Mouse (Mus musculus) embryo, embryonic 9.5 days (tissue): ENCODE data around the gene Rps28.
A peak's percentile ranks its signal among the peaks of the same experiment; 100 is the strongest.

Experiments used
- DNase-seq: peaks from one replicate; pipeline ENCODE4 v3.0.0-alpha.2; 2017; ENCODE audit errors: extremely low spot score

Rps28 gene

DNA sequence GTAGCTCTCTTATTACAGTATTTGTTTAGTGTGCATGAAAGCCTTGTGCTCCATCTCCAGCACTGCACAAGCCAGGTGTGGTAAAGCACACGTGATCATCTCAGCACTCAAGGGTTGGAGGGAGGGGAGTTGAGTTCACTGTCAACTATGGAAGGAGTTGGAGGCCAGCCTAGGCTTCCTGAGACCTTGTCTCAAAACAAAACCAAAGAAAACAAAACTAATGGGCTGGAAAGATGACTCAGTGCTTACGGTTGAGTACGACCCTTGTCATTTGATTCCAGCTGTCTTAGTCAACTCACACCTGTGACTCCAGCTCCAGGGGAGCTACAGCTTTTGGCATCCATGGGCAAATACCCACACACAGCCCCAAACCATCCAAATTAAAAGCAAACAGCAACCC lies 11.9 kb downstream of the Rps28 start:
- DNase-seq = no peak

DNA sequence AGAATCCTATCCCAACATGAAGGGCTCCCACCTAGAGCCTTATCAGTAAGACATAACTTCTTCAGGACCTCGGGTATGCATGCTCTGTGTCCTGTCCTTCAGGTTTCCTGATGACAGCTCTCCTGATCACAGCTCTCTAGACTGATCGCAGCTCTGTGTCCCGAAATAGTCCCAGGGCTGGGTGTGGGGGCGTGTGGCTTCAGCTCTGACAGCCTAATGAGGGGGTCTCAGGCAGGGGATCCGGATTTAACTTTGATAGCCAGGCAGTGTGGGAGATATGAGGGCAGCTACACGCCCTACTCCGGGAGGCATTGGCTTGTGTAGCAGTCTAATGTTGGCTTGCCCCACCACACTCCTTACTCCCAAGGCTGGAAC lies 13.2 kb downstream of the Rps28 start:
- DNase-seq = no peak

- peak; percentile 95 for DNase-seq
Observed at GRCm38 (mm10) chr17:33810334-33811141, 13.8 kb downstream of the Rps28 start, which contains the start of gene Kank3. Gene Kank3 (plus strand): TSS chr17:33810519.

DNA sequence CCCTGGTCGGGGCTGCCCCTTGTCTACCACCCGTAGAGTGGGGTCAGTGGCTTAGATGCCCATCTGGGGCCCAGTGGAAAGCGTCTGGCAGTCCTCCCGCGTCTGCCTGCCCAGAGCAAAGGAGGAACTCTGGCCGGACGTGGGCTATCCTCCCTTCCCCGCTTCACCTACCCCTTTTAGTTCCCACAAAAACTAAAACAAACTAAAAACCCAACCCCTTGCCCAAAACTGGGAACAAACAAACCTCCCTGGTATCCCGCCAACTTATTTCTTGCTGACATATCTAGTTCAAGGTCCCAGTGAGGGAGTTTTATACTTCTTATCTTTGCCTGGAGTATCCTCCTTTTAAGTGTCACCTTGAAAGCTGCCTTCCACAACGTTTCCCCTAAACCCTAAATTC lies 16.2 kb downstream of the Rps28 start:
- DNase-seq = no peak

GRCm38 (mm10) chr17:33807181-33807888 lies 17.0 kb downstream of the Rps28 start:
- no peak for DNase-seq

GRCm38 (mm10) chr17:33804745-33805144 lies 19.6 kb downstream of the Rps28 start:
- DNase-seq = no peak

DNA sequence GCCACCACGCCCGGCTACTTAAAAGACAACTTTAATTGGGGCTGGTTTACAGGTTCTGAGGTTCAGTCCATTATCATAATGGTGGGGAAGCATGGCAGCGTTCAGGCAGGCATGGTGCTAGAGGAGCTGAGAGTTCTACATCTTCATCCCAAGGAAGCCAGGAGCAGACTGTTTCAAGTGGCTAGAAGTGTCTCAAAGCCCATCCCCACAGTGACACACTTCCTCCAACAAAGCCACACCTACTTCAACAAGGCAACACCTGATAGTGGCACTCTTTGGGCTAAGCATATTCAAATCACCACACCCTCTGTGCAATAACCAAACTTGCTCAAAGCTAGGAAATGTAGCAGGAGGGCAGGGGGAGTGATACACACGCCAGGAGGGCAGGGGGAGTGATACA lies 20.2 kb downstream of the Rps28 start:
- DNase-seq = no peak

GRCm38 (mm10) chr17:33802221-33802620 lies 22.1 kb downstream of the Rps28 start:
- DNase-seq = no peak

GRCm38 (mm10) chr17:33799277-33799676 lies 25.1 kb downstream of the Rps28 start:
- DNase-seq = no peak

DNA sequence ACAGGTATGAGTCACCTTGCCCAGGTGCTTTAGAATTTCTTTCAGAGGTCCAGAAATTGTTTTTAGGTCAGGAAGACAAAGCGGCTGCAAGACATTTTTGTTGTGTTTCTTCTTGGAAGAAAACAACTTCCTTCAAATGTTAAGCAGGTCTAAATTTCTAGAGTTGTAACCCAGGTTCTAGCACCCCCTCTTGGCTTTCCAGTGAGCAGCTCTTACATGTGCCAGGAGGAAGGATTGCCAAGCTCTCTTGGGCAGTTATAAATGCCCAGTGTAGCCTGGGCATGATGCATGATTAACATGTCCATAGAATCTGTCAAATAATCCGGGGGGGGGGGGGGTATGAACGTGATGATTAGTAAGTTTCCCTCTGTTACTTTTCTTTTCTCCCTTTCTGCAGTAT lies 26.1 kb downstream of the Rps28 start:
- no peak for DNase-seq

GRCm38 (mm10) chr17:33788732-33789131 lies 35.6 kb downstream of the Rps28 start:
- no peak for DNase-seq

- DNase-seq = no peak
Observed at GRCm38 (mm10) chr17:33786375-33786774, 38.0 kb downstream of the Rps28 start.

- DNase-seq = no peak
Observed at GRCm38 (mm10) chr17:33784939-33785338, 39.4 kb downstream of the Rps28 start.

- no peak for DNase-seq
Observed at GRCm38 (mm10) chr17:33783408-33783807, 41.0 kb downstream of the Rps28 start.

GRCm38 (mm10) chr17:33782067-33782466 lies 42.3 kb downstream of the Rps28 start:
- no peak for DNase-seq

DNA sequence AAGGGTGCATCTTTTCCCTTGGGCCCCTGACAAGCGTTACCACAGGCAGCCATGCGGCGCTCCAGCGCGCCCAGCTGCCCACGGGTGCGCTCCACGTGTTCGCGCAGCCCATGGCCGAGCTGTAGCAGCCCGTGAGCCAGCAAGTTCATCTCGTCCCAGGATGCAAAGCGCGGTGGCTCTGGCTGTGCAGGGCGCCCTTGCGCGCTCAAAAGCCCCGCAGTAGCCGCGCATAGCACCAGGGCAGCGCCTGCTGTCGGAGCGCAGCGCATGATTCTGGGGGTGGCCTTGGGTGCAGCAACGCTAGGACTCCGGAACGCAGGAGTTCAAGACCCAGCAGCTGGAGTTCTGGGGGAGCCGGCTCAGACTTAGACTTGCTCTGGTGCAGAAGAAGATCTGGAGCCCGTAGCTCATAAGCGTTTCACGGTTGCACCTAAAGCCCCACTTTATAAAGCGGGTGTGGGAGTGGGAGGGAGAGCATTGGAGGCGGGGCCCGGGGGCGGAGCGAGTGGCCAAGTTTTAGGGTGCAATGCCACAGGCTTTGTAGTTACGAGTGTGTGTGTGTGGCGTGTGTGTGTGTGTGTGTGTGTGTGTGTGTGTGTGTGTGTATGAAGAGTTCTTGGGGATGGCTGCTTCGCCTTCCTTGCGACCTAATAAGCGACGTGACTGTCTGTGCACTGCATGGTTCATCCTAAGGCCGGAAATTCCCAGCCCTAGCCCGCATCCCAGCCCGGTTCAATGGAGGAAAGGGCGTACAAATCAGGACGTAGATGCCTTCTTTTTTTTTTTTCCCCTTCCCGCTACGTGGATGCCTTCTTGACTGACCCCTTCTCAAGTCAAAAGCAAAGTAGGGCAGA lies 43.0 kb downstream of the Rps28 start, which contains the start of gene Angptl4:
Gene Angptl4, minus strand, starts transcription at position 707 of the 854 bp plus-strand sequence.
- DNase-seq = peak; percentile 72

- no peak for DNase-seq
Observed at GRCm38 (mm10) chr17:33780431-33780830, 43.9 kb downstream of the Rps28 start.

GRCm38 (mm10) chr17:33779967-33780295 lies 44.4 kb downstream of the Rps28 start:
- no peak for DNase-seq

- peak; percentile 69 for DNase-seq
Observed at GRCm38 (mm10) chr17:33779271-33779966, 44.9 kb downstream of the Rps28 start.

GRCm38 (mm10) chr17:33775287-33775686 lies 49.1 kb downstream of the Rps28 start:
- no peak for DNase-seq

DNA sequence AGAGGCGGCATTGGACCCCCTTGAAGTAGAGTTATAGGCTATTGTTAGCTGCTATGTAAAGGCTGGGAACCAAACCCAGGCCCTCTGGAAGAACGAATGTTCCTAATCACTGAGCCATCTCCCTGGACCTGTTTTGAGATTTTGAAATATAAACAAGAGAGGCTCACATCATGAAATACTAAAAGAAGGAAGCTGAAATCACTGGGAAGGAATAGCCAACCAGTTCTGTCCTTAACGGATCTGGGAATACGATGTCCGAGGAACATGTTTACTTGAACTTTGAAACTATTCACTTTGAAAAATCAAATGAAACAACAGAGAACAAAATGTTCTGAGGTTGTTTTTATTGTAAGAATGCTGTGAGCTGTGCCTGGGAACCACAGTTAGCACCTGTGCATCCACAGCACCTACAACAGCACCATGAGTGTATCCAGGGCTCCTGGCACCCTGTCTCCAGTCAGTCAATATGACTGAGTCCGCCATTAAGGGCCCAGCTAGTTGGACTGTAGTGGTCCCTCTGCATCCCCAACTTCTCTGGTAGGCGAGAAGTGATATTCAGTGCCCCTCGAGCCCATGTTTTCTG lies 49.7 kb downstream of the Rps28 start:
- no peak for DNase-seq
